12 mouse cellular contexts compared by ENCODE assay signal in the genomic region with DNA sequence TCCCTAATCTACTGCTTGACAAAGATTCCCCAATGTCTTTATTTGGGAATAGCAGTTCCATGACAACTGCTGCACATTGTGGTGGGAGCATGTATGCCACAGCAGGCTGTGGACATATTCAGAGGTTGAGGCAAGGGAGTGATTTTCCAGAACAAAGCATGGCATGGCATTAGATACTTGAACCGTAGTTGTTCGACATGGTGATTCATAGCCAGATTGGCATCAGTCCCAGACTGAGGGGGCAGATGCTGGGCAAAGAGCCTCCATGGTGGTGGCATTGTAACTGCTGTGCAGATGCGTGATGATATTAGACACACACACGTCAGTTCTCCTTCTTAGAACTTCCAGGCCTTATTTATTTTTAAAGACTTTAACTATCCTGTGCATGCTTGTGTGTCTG.
DNase-seq lines count a peak whose midpoint lies in the region; ATAC-seq lines count a peak whose summit lies in the region.
"Had no signal": no experiment of that assay in that cellular context is flagged by ENCODE, and none has a peak within 500 bp of the region (broad histone marks: within the 10 kb centered on the region; RNA-seq: fewer than 3 reads in every experiment).

No protein-coding gene starts in this region.

- H3K4me1 ChIP-seq in forebrain, embryonic 14.5 days (ENCODE audit: control insufficient read depth, insufficient read depth, low read length) = no peaks in the 10 kb centered on the region; the same call in 1 of the 2 replicates
- peaks cover 10% of the 10 kb centered on the region; the same call in 1 of the 2 replicates for H3K4me1 ChIP-seq in forebrain, embryonic 15.5 days
- no peaks in the 10 kb centered on the region for H3K4me1 ChIP-seq in neural tube, embryonic 14.5 days (ENCODE audit: control insufficient read depth, insufficient read depth, low read length)
- H3K4me1 ChIP-seq: stomach, embryonic 15.5 days had no signal

- no peaks in the 10 kb centered on the region for H3K27me3 ChIP-seq in forebrain, embryonic 14.5 days (replicated peaks; ENCODE audit: control insufficient read depth, insufficient read depth, low read length)
- H3K27me3 ChIP-seq in forebrain, embryonic 15.5 days = no peaks in the 10 kb centered on the region
- no peaks in the 10 kb centered on the region for H3K27me3 ChIP-seq in neural tube, embryonic 14.5 days (ENCODE audit: control insufficient read depth, insufficient read depth, low read length)
- H3K27me3 ChIP-seq: megakaryocyte, embryonic 14.5 days; stomach, embryonic 15.5 days had no signal

- H3K4me3 ChIP-seq in forebrain, embryonic 14.5 days (ENCODE audit: low read depth, low read length) = no peak overlapping the region
- H3K4me3 ChIP-seq in forebrain, embryonic 15.5 days = no peak overlapping the region
- H3K4me3 ChIP-seq in neural tube, embryonic 14.5 days (ENCODE audit: low read depth, low read length) = no peak overlapping the region
- H3K4me3 ChIP-seq: megakaryocyte, embryonic 14.5 days; stomach, embryonic 15.5 days had no signal

- peak; percentile 61 for DNase-seq in forebrain, embryonic 14.5 days (ENCODE audit: low spot score)
- DNase-seq in neural tube, embryonic 10.5 days (ENCODE audit: extremely low spot score, low spot score) = no peak
- peak; percentile 36 for DNase-seq in gonadal fat pad, adult 2 months (ENCODE audit: low read depth)
- DNase-seq in right cerebral cortex, postnatal 25 days = peak; percentile 23
- DNase-seq in cerebellum, adult 9-11 months = no peak
- DNase-seq in heart, adult 9 months (ENCODE audit: low spot score in 2 of 2) = no peak
- DNase-seq: cerebellum, adult 2 months; kidney, adult 18-20 months had no signal

- 30% methylated on average over 4 of the region's 4 CpGs for WGBS in forebrain, embryonic 14.5 days
- 30% methylated on average over 4 of the region's 4 CpGs for WGBS in forebrain, embryonic 15.5 days
- WGBS in neural tube, embryonic 14.5 days = 45% methylated on average over 4 of the region's 4 CpGs

- H3K4me2 ChIP-seq in forebrain, embryonic 14.5 days (ENCODE audit: low read length) = no peak overlapping the region
- H3K4me2 ChIP-seq in forebrain, embryonic 15.5 days (replicated peaks) = no peak overlapping the region
- no peak overlapping the region for H3K4me2 ChIP-seq in neural tube, embryonic 14.5 days (ENCODE audit: low read depth, low read length)
- H3K4me2 ChIP-seq: stomach, embryonic 15.5 days had no signal

- H3K27ac ChIP-seq in forebrain, embryonic 14.5 days (ENCODE audit: low read depth, low read length) = no peak overlapping the region
- no peak overlapping the region for H3K27ac ChIP-seq in forebrain, embryonic 15.5 days (replicated peaks)
- H3K27ac ChIP-seq in neural tube, embryonic 14.5 days (ENCODE audit: low read depth, low read length) = no peak overlapping the region
- H3K27ac ChIP-seq: stomach, embryonic 15.5 days had no signal

- no peaks in the 10 kb centered on the region for H3K36me3 ChIP-seq in forebrain, embryonic 14.5 days (ENCODE audit: control insufficient read depth, insufficient read depth, low read length)
- H3K36me3 ChIP-seq in forebrain, embryonic 15.5 days = no peaks in the 10 kb centered on the region
- no peaks in the 10 kb centered on the region for H3K36me3 ChIP-seq in neural tube, embryonic 14.5 days (ENCODE audit: control insufficient read depth, insufficient read depth, low read length)

- no peaks in the 10 kb centered on the region for H3K9me3 ChIP-seq in forebrain, embryonic 14.5 days (replicated peaks; ENCODE audit: control insufficient read depth, low read length)
- H3K9me3 ChIP-seq in forebrain, embryonic 15.5 days = no peaks in the 10 kb centered on the region
- H3K9me3 ChIP-seq in neural tube, embryonic 14.5 days (ENCODE audit: control insufficient read depth, low read length) = no peaks in the 10 kb centered on the region
- H3K9me3 ChIP-seq: megakaryocyte, embryonic 14.5 days; stomach, embryonic 15.5 days had no signal

- ATAC-seq in forebrain, embryonic 14.5 days = peak; percentile 60; the same call in 1 of the 2 replicates
- no peak for ATAC-seq in forebrain, embryonic 15.5 days (replicated peaks)
- ATAC-seq in neural tube, embryonic 14.5 days (ENCODE audit: low read depth) = peak; percentile 61; the same call in 1 of the 2 replicates

- H3K9ac ChIP-seq in forebrain, embryonic 14.5 days (ENCODE audit: low read length) = no peak overlapping the region
- no peak overlapping the region for H3K9ac ChIP-seq in forebrain, embryonic 15.5 days (replicated peaks)
- no peak overlapping the region for H3K9ac ChIP-seq in neural tube, embryonic 14.5 days (replicated peaks; ENCODE audit: low read depth, low read length)
- H3K9ac ChIP-seq: stomach, embryonic 15.5 days had no signal

Comparison
In these comparisons a context has a peak if more than half of its experiments do, and no peak if none do; other contexts are left out.
1. DNase-seq: peak in forebrain, embryonic 14.5 days (single experiment), gonadal fat pad, adult 2 months (single experiment) and right cerebral cortex, postnatal 25 days (single experiment); none in neural tube, embryonic 10.5 days (single experiment), cerebellum, adult 9-11 months (single experiment) and heart, adult 9 months (0 of 2).